Mouse (Mus musculus) CH12.LX (cell line): ENCODE measurements around the gene Ribc1. TPM values are rescaled to one million over a fixed set of nuclear protein-coding genes. Genes with fewer than 3 reads are reported as not detected.

Experiments
- DNase-seq: peaks from one replicate; pipeline ENCODE4 v3.0.0-alpha.2; 2013; ENCODE audit errors: extremely low read depth
- H3K27ac ChIP-seq: 2 replicates; pipeline ENCODE4 v1.5.1; 2012; ENCODE audit warnings: low read depth, mild to moderate bottlenecking, control low read depth, moderate library complexity; ENCODE audit not compliant: insufficient read depth
- H3K27me3 ChIP-seq: replicated peaks from 2 replicates; pipeline ENCODE3; 2012; ENCODE audit warnings: inconsistent platforms
- H3K36me3 ChIP-seq, 2 experiments: replicated peaks in 1 of 2; 2 replicates each; pipeline versions ENCODE3 to v1.6.1; 2012; ENCODE audit warnings: inconsistent platforms in 1 of 2, low read length in 1 of 2, mild to moderate bottlenecking in 1 of 2, mixed read lengths in 1 of 2, moderate library complexity in 1 of 2; ENCODE audit not compliant: control insufficient read depth in 1 of 2, insufficient read depth in 1 of 2
- H3K4me1 ChIP-seq, 2 experiments: 2 replicates each; pipeline ENCODE4 v1.6.1; 2012; ENCODE audit warnings: inconsistent platforms in 1 of 2, moderate library complexity in 1 of 2; ENCODE audit not compliant: insufficient read depth in 2 of 2, control insufficient read depth in 1 of 2
- H3K4me2 ChIP-seq: 2 replicates; pipeline ENCODE4 v1.6.1; 2012; ENCODE audit warnings: low read depth, mild to moderate bottlenecking, control low read depth; ENCODE audit not compliant: poor library complexity, insufficient read depth, severe bottlenecking
- H3K4me3 ChIP-seq, 3 experiments: fragments of 150-350 bp in 1 of 3; sonication (generic) in 1 of 3; replicated peaks in 1 of 3; 2 replicates each; pipeline versions ENCODE3 to v1.5.1; 2011 to 2012; ENCODE audit warnings: low read depth in 2 of 3, low read length in 2 of 3, mild to moderate bottlenecking in 2 of 3, moderate library complexity in 2 of 3, control low read depth in 1 of 3, improper control_type of control experiment in 1 of 3, inconsistent platforms in 1 of 3, mixed read lengths in 1 of 3; ENCODE audit not compliant: poor library complexity in 1 of 3
- H3K79me2 ChIP-seq: replicated peaks from 2 replicates; pipeline ENCODE4 v1.6.1; 2012; ENCODE audit warnings: mild to moderate bottlenecking, moderate library complexity; ENCODE audit not compliant: control insufficient read depth, poor library complexity, insufficient read depth, severe bottlenecking; ENCODE audit errors: extremely low read depth
- H3K9ac ChIP-seq: 2 replicates; pipeline ENCODE4 v1.6.1; 2012; ENCODE audit warnings: low read depth, mild to moderate bottlenecking, control low read depth, moderate library complexity; ENCODE audit not compliant: insufficient read depth
- H3K9me3 ChIP-seq: replicated peaks from 2 replicates; pipeline ENCODE3; 2012; ENCODE audit warnings: low read length, inconsistent platforms, mixed read lengths
- BHLHE40 ChIP-seq: IDR thresholded peaks from 2 replicates; pipeline ENCODE4 v1.6.1; 2011; ENCODE audit warnings: mild to moderate bottlenecking, low read depth, low read length, improper control_type of control experiment
- CHD1 ChIP-seq: IDR thresholded peaks from 2 replicates; pipeline ENCODE4 v1.6.1; 2012; ENCODE audit warnings: low read depth, low read length, improper control_type of control experiment, inconsistent platforms
- CHD2 ChIP-seq: IDR thresholded peaks from 2 replicates; pipeline ENCODE4 v1.6.1; 2011; ENCODE audit warnings: low read length, improper control_type of control experiment
- CTCF ChIP-seq, 2 experiments: IDR thresholded peaks in 1 of 2; conservative IDR thresholded peaks in 1 of 2; 2 replicates each; pipeline ENCODE4 v1.5.1; 2011 to 2012; ENCODE audit warnings: low read depth in 2 of 2, low read length in 2 of 2, improper control_type of control experiment in 1 of 2, inconsistent platforms in 1 of 2, mild to moderate bottlenecking in 1 of 2, moderate library complexity in 1 of 2
- ETS1 ChIP-seq: conservative IDR thresholded peaks from 2 replicates; pipeline ENCODE4 v1.6.1; 2012; ENCODE audit warnings: low read depth, mild to moderate bottlenecking, inconsistent platforms, low read length, improper control_type of control experiment, moderate library complexity
- GABPA ChIP-seq: IDR thresholded peaks from 2 replicates; pipeline ENCODE4 v1.6.1; 2012; ENCODE audit warnings: low read depth, low read length, improper control_type of control experiment, inconsistent platforms; ENCODE audit not compliant: insufficient replicate concordance
- HCFC1 ChIP-seq: IDR thresholded peaks from 2 replicates; pipeline ENCODE4 v1.6.1; 2012; ENCODE audit warnings: low read depth, mild to moderate bottlenecking, inconsistent platforms, low read length, improper control_type of control experiment
- JUND ChIP-seq: conservative IDR thresholded peaks from 2 replicates; pipeline ENCODE4 v1.6.1; 2011; ENCODE audit warnings: low read depth, low read length, improper control_type of control experiment
- KAT2A ChIP-seq: IDR thresholded peaks from 2 replicates; pipeline ENCODE4 v1.6.1; 2012; ENCODE audit warnings: low read length, improper control_type of control experiment, inconsistent platforms; ENCODE audit not compliant: insufficient replicate concordance
- MAFK ChIP-seq: IDR thresholded peaks from 2 replicates; pipeline ENCODE4 v1.6.1; 2011; ENCODE audit warnings: low read length, improper control_type of control experiment; ENCODE audit not compliant: insufficient replicate concordance
- MAZ ChIP-seq: IDR thresholded peaks from 2 replicates; pipeline ENCODE4 v1.6.1; 2012; ENCODE audit warnings: low read depth, mild to moderate bottlenecking, inconsistent platforms, low read length, improper control_type of control experiment, moderate library complexity
- MEF2A ChIP-seq: IDR thresholded peaks from 2 replicates; pipeline ENCODE4 v1.6.1; 2014; ENCODE audit warnings: low read depth, mild to moderate bottlenecking, inconsistent platforms, low read length, improper control_type of control experiment, borderline replicate concordance
- MXI1 ChIP-seq: IDR thresholded peaks from 2 replicates; pipeline ENCODE4 v1.6.1; 2011; ENCODE audit warnings: mild to moderate bottlenecking, low read depth, low read length, improper control_type of control experiment
- MYC ChIP-seq: IDR thresholded peaks from 2 replicates; pipeline ENCODE4 v1.6.1; 2011; ENCODE audit warnings: low read depth, mild to moderate bottlenecking, improper control_type of control experiment, low read length
- NELFE ChIP-seq: IDR thresholded peaks from 2 replicates; pipeline ENCODE4 v1.6.1; 2011; ENCODE audit warnings: low read depth, low read length, improper control_type of control experiment
- PAX5 ChIP-seq: IDR thresholded peaks from 2 replicates; pipeline ENCODE4 v1.6.1; 2012; ENCODE audit warnings: low read length, inconsistent platforms, mixed read lengths
- POLR2AphosphoS2 ChIP-seq: IDR thresholded peaks from 2 replicates; pipeline ENCODE4 v1.6.1; 2011; ENCODE audit warnings: low read depth, low read length, improper control_type of control experiment
- SIN3A ChIP-seq: IDR thresholded peaks from 2 replicates; pipeline ENCODE4 v1.6.1; 2012; ENCODE audit warnings: low read length, improper control_type of control experiment, inconsistent platforms
- SMC3 ChIP-seq: IDR thresholded peaks from 2 replicates; pipeline ENCODE4 v1.6.1; 2011; ENCODE audit warnings: low read depth, low read length, improper control_type of control experiment
- ZC3H11A ChIP-seq: IDR thresholded peaks from 2 replicates; pipeline ENCODE4 v1.6.1; 2012; ENCODE audit warnings: low read depth, mild to moderate bottlenecking, inconsistent platforms, low read length, improper control_type of control experiment
- ZKSCAN1 ChIP-seq: IDR thresholded peaks from 2 replicates; pipeline ENCODE4 v1.6.1; 2012; ENCODE audit warnings: low read depth, inconsistent platforms, low read length, improper control_type of control experiment, borderline replicate concordance
- ZMIZ1 ChIP-seq: IDR thresholded peaks from 2 replicates; pipeline ENCODE4 v1.6.1; 2012; ENCODE audit warnings: low read depth, mild to moderate bottlenecking, inconsistent platforms, low read length, improper control_type of control experiment
- ZNF384 ChIP-seq: IDR thresholded peaks from 2 replicates; pipeline ENCODE4 v1.6.1; 2012; ENCODE audit warnings: low read depth, low read length, improper control_type of control experiment, inconsistent platforms
- dilution Hi-C: fragments of 300-500 bp; cut with MboI; formaldehyde crosslinking; loops from 2 replicates; pipeline ENCODE4 v1.14.3; 2020; ENCODE audit warnings: low sequenced_read_pairs; ENCODE audit not compliant: extremely low pct_unique_long_range_greater_than_20kb, extremely low pct_ligation_motif_present
- in situ Hi-C: fragments of 300-500 bp; cut with MboI; formaldehyde crosslinking; loops from 3 replicates; pipeline ENCODE4 v1.14.3; 2019; ENCODE audit warnings: low sequenced_read_pairs, low pct_ligation_motif_present, low pct_unique_long_range_greater_than_20kb, mixed read lengths
- polyA plus RNA-seq: library from polyadenylated mRNA; unstranded; fragments of >175 nt; gene quantifications from 2 replicates; pipeline ENCODE4 v1.2.1, GENCODE M21; 2012; ENCODE audit warnings: low read depth; ENCODE audit not compliant: insufficient read length
- total RNA-seq, 2 experiments: library from RNA; depleted of rRNA; stranded (reverse); fragments of 300-350 nt in 1 of 2; fragments of >200 nt in 1 of 2; gene quantifications; 2 replicates each; pipeline ENCODE4 v1.2.3; 2012 to 2014

Ribc1 gene
- total and polyA plus RNA-seq, 3 experiments = 5.8 to 7.2 (median 6.0) TPM

- H3K36me3 ChIP-seq = peaks cover 5 to 18% of the 10 kb centered on the region in 2 experiments
- no peak overlapping the region for H3K4me2 ChIP-seq
- H3K4me3 ChIP-seq = no peak overlapping the region
- dilution Hi-C loops (no loop called here), in situ Hi-C loops (no loop called here)
- peaks cover 61% of the 10 kb centered on the region for H3K79me2 ChIP-seq
- H3K4me1 ChIP-seq = peaks cover 3% of the 10 kb centered on the region in 2 experiments; a peak in 1 of 4 replicates
- H3K27ac ChIP-seq = no peak overlapping the region
- TF ChIP-seq MXI1 (no peak), BHLHE40 (no peak), KAT2A (no peak), HCFC1 (no peak), ETS1 (no peak), ZNF384 (no peak), ZC3H11A (no peak), MAFK (no peak), CTCF (conservative IDR thresholded peaks at IDR 0.05 in 1 of 2, IDR thresholded peaks at IDR 0.05 in 1 of 2; ENCODE audit: low read depth in 2 of 2, low read length in 2 of 2) (no peak), PAX5 (no peak), CHD2 (no peak), MAZ (no peak), MEF2A (no peak), ZMIZ1 (no peak), MYC (no peak), SMC3 (no peak), NELFE (no peak), JUND (no peak), CHD1 (no peak)
- no peaks in the 10 kb centered on the region for H3K9me3 ChIP-seq
- no peak overlapping the region for H3K9ac ChIP-seq
- no peak for DNase-seq
- no peaks in the 10 kb centered on the region for H3K27me3 ChIP-seq
Observed at GRCm38 (mm10) chrX:152019294-152019693, 3.2 kb upstream of the Ribc1 start.

- DNase-seq = no peak
- in situ Hi-C loops = no loop called here
- H3K79me2 ChIP-seq = peaks cover 49% of the 10 kb centered on the region
Observed at GRCm38 (mm10) chrX:152017186-152017585, 1.1 kb upstream of the Ribc1 start.

More at GRCm38 (mm10) chrX:152017186-152017585, 1.1 kb upstream of the Ribc1 start:
- Histone ChIP-seq H3K9me3 (no peaks in the 10 kb centered on the region), H3K4me3 (peak overlapping the region; percentile 71 to 80 (median 78)), H3K27ac (no peak overlapping the region; the same call in 1 of the 2 replicates), H3K4me2 (peak overlapping the region; percentile 95; the same call in 1 of the 2 replicates), H3K36me3 (peaks cover 2 to 12% of the 10 kb centered on the region in 2 experiments), H3K27me3 (no peaks in the 10 kb centered on the region), H3K9ac (peak overlapping the region; percentile 92), H3K4me1 (peaks cover 3% of the 10 kb centered on the region in 2 experiments; a peak in 1 of 4 replicates)
- dilution Hi-C loops = no loop called here
- no peak for TF ChIP-seq ZKSCAN1
- no peak for TF ChIP-seq CHD1
- TF ChIP-seq SIN3A = peak; percentile 20; the same call in 1 of the 2 replicates
- TF ChIP-seq GABPA = no peak
- no peak for TF ChIP-seq POLR2AphosphoS2
- TF ChIP-seq ZMIZ1 = no peak
